Mouse (Mus musculus): Measurements from ENCODE around the gene Cfap74. TPM values are rescaled to one million over a fixed set of nuclear protein-coding genes. Genes with fewer than 3 reads are reported as not detected.
A peak's percentile ranks its signal among the peaks of the same experiment; 100 is the strongest.
"Not testable (repeated sequence)": the region's sequence is repeated elsewhere in the genome, so short reads cannot be mapped to it uniquely, and the experiment has no call there.

The Cfap74 gene
- polyA plus RNA-seq, 1 experiment from 2014 or later, result 9.1 TPM

- DNase-seq (ENCODE audit: low spot score), result no peak
- H3K4me1 ChIP-seq (replicated peaks; ENCODE audit: control insufficient read depth, insufficient read depth, low read length), result no peaks in the 10 kb centered on the region
- H3K36me3 ChIP-seq (ENCODE audit: control insufficient read depth, insufficient read depth, low read length), result no peaks in the 10 kb centered on the region
- no peak overlapping the region for H3K9ac ChIP-seq (ENCODE audit: low read length)
- 83% methylated on average over 18 of the region's 18 CpGs for WGBS
- H3K27ac ChIP-seq (ENCODE audit: low read depth, low read length), result no peak overlapping the region
- H3K27me3 ChIP-seq (ENCODE audit: control insufficient read depth, insufficient read depth, low read length), result no peaks in the 10 kb centered on the region
- H3K4me2 ChIP-seq (ENCODE audit: low read depth, low read length, severe bottlenecking), result peak overlapping the region; percentile 37
- no peak for ATAC-seq (replicated peaks; ENCODE audit: low FRiP score)
- H3K4me3 ChIP-seq (ENCODE audit: low read depth, low read length), result no peak overlapping the region
- no peaks in the 10 kb centered on the region for H3K9me3 ChIP-seq (ENCODE audit: control insufficient read depth, low read length)
Observed at GRCm38 (mm10) chr4:155469590-155470262, 60.7 kb downstream of the Cfap74 start.

DNA sequence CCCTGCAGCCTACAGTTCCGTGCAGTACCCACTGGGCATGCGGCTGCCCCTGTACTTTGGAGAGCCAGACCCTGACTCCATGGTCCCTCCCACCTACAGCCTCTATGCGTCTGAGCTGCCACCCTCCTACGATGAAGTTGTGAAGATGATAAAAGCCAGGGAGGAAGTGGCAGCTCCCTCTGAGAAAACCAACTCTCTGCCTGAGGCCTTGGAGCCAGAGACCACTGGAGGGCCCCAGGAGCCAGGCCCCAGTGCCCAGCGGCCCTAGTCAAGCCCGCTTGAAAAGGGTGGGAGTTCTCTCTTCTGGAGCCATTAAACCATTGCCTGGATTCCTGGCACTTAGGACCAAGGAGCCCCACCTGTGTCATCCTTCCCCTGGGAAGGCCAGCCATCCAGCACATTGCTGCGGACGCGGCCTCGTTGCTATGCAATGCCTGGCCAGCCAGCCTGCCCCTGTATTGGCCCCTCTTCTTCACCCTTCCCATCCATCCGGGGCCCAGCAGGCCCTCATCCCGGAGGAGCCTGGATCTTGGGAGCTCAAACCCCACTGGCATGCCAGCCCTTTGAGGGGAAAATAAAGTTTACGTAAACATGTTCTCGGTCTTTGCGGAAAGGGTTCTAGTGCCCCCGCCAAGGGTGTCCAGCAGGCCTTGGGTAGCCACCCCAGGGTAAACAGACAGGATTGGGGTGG lies 61.4 kb downstream of the Cfap74 start:
- no peak overlapping the region for H3K9ac ChIP-seq (ENCODE audit: low read length)

GRCm38 (mm10) chr4:155470997-155471396 lies 62.0 kb downstream of the Cfap74 start:
- Histone ChIP-seq H3K4me2 (ENCODE audit: low read depth, low read length, severe bottlenecking) (no peak overlapping the region), H3K4me1 (replicated peaks; ENCODE audit: control insufficient read depth, insufficient read depth, low read length) (no peaks in the 10 kb centered on the region)
- no peak for ATAC-seq (replicated peaks; ENCODE audit: low FRiP score)

More for the DNA sequence above, 61.4 kb downstream of the Cfap74 start:
- no peak overlapping the region for H3K4me3 ChIP-seq (ENCODE audit: low read depth, low read length)
- DNase-seq (ENCODE audit: low spot score) (no peak), ATAC-seq (replicated peaks; ENCODE audit: low FRiP score) (no peak)
- no peak overlapping the region for H3K4me2 ChIP-seq (ENCODE audit: low read depth, low read length, severe bottlenecking)
- H3K9me3 ChIP-seq (ENCODE audit: control insufficient read depth, low read length), result no peaks in the 10 kb centered on the region
- H3K36me3 ChIP-seq (ENCODE audit: control insufficient read depth, insufficient read depth, low read length), result no peaks in the 10 kb centered on the region
- no peak overlapping the region for H3K27ac ChIP-seq (ENCODE audit: low read depth, low read length)
- H3K27me3 ChIP-seq (ENCODE audit: control insufficient read depth, insufficient read depth, low read length), result no peaks in the 10 kb centered on the region
- WGBS, result 91% methylated on average over 16 of the region's 16 CpGs
- no peaks in the 10 kb centered on the region for H3K4me1 ChIP-seq (replicated peaks; ENCODE audit: control insufficient read depth, insufficient read depth, low read length)

GRCm38 (mm10) chr4:155471406-155471805 lies 62.4 kb downstream of the Cfap74 start:
- 84% methylated on average over 7 of the region's 7 CpGs for WGBS
- ATAC-seq (replicated peaks; ENCODE audit: low FRiP score) (no peak), DNase-seq (ENCODE audit: low spot score) (no peak)
- Histone ChIP-seq H3K36me3 (ENCODE audit: control insufficient read depth, insufficient read depth, low read length) (no peaks in the 10 kb centered on the region), H3K4me1 (replicated peaks; ENCODE audit: control insufficient read depth, insufficient read depth, low read length) (no peaks in the 10 kb centered on the region), H3K27me3 (ENCODE audit: control insufficient read depth, insufficient read depth, low read length) (no peaks in the 10 kb centered on the region), H3K4me3 (ENCODE audit: low read depth, low read length) (no peak overlapping the region), H3K9me3 (ENCODE audit: control insufficient read depth, low read length) (no peaks in the 10 kb centered on the region), H3K9ac (ENCODE audit: low read length) (no peak overlapping the region), H3K27ac (ENCODE audit: low read depth, low read length) (no peak overlapping the region), H3K4me2 (ENCODE audit: low read depth, low read length, severe bottlenecking) (no peak overlapping the region)

More at GRCm38 (mm10) chr4:155470997-155471396, 62.0 kb downstream of the Cfap74 start:
- no peak overlapping the region for H3K27ac ChIP-seq (ENCODE audit: low read depth, low read length)
- H3K9ac ChIP-seq (ENCODE audit: low read length), result no peak overlapping the region
- WGBS, result 86% methylated on average over 7 of the region's 7 CpGs
- no peaks in the 10 kb centered on the region for H3K36me3 ChIP-seq (ENCODE audit: control insufficient read depth, insufficient read depth, low read length)
- no peaks in the 10 kb centered on the region for H3K27me3 ChIP-seq (ENCODE audit: control insufficient read depth, insufficient read depth, low read length)
- no peak overlapping the region for H3K4me3 ChIP-seq (ENCODE audit: low read depth, low read length)
- DNase-seq (ENCODE audit: low spot score), result no peak
- no peaks in the 10 kb centered on the region for H3K9me3 ChIP-seq (ENCODE audit: control insufficient read depth, low read length)

DNA sequence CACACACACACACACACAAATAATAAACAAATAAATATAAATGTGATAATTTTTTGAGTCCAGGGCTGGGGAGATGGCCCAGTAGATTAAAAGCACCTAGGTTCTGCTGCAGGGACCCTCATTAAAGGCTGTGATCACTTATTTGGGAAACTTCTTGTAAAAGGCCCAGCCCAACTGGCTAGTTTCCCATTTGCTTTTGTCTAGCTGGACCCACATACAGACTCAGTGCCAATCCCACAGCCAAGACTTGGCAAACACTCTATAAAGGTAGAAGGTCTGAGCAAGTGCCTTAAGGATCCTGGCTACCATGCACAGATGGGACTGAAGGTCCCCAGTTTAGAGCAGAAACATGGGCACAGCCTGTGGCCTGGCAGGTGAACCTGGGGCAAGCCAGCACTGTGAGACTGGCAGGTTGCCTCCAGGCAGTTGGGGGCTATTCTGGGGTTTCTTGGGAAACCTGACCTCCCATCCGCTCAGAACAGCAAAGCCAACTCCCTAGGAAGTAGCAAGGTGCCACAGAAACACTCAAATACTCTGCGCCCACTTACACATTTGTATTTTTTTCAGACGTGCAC lies 63.8 kb downstream of the Cfap74 start:
- no peak overlapping the region for H3K9ac ChIP-seq (ENCODE audit: low read length)
- ATAC-seq (replicated peaks; ENCODE audit: low FRiP score), result no peak
- WGBS, result 74% methylated on average over 3 of the region's 3 CpGs
- no peaks in the 10 kb centered on the region for H3K36me3 ChIP-seq (ENCODE audit: control insufficient read depth, insufficient read depth, low read length)
- DNase-seq (ENCODE audit: low spot score), result no peak
- H3K27me3 ChIP-seq (ENCODE audit: control insufficient read depth, insufficient read depth, low read length), result no peaks in the 10 kb centered on the region
- H3K4me3 ChIP-seq (ENCODE audit: low read depth, low read length), result no peak overlapping the region
- H3K4me2 ChIP-seq (ENCODE audit: low read depth, low read length, severe bottlenecking), result no peak overlapping the region
- H3K4me1 ChIP-seq (replicated peaks; ENCODE audit: control insufficient read depth, insufficient read depth, low read length), result no peaks in the 10 kb centered on the region
- H3K9me3 ChIP-seq (ENCODE audit: control insufficient read depth, low read length), result no peaks in the 10 kb centered on the region
- no peak overlapping the region for H3K27ac ChIP-seq (ENCODE audit: low read depth, low read length)

GRCm38 (mm10) chr4:155473319-155473718 lies 64.3 kb downstream of the Cfap74 start:
- Histone ChIP-seq H3K4me1 (replicated peaks; ENCODE audit: control insufficient read depth, insufficient read depth, low read length) (no peaks in the 10 kb centered on the region), H3K27me3 (ENCODE audit: control insufficient read depth, insufficient read depth, low read length) (no peaks in the 10 kb centered on the region), H3K9me3 (ENCODE audit: control insufficient read depth, low read length) (no peaks in the 10 kb centered on the region), H3K27ac (ENCODE audit: low read depth, low read length) (no peak overlapping the region), H3K4me2 (ENCODE audit: low read depth, low read length, severe bottlenecking) (no peak overlapping the region), H3K9ac (ENCODE audit: low read length) (no peak overlapping the region), H3K36me3 (ENCODE audit: control insufficient read depth, insufficient read depth, low read length) (no peaks in the 10 kb centered on the region), H3K4me3 (ENCODE audit: low read depth, low read length) (no peak overlapping the region)
- WGBS, result 79% methylated on average over 5 of the region's 5 CpGs
- no peak for ATAC-seq (replicated peaks; ENCODE audit: low FRiP score)
- DNase-seq (ENCODE audit: low spot score), result no peak

GRCm38 (mm10) chr4:155473796-155474195 lies 64.8 kb downstream of the Cfap74 start:
- DNase-seq (ENCODE audit: low spot score); H3K36me3 ChIP-seq (ENCODE audit: control insufficient read depth, insufficient read depth, low read length); H3K4me3 ChIP-seq (ENCODE audit: low read depth, low read length); H3K9ac ChIP-seq (ENCODE audit: low read length); ATAC-seq (replicated peaks; ENCODE audit: low FRiP score); H3K4me2 ChIP-seq (ENCODE audit: low read depth, low read length, severe bottlenecking); H3K4me1 ChIP-seq (replicated peaks; ENCODE audit: control insufficient read depth, insufficient read depth, low read length); H3K9me3 ChIP-seq (ENCODE audit: control insufficient read depth, low read length); H3K27ac ChIP-seq (ENCODE audit: low read depth, low read length); H3K27me3 ChIP-seq (ENCODE audit: control insufficient read depth, insufficient read depth, low read length): not testable (repeated sequence)
- WGBS, result 67% methylated on average over 2 of the region's 2 CpGs

DNA sequence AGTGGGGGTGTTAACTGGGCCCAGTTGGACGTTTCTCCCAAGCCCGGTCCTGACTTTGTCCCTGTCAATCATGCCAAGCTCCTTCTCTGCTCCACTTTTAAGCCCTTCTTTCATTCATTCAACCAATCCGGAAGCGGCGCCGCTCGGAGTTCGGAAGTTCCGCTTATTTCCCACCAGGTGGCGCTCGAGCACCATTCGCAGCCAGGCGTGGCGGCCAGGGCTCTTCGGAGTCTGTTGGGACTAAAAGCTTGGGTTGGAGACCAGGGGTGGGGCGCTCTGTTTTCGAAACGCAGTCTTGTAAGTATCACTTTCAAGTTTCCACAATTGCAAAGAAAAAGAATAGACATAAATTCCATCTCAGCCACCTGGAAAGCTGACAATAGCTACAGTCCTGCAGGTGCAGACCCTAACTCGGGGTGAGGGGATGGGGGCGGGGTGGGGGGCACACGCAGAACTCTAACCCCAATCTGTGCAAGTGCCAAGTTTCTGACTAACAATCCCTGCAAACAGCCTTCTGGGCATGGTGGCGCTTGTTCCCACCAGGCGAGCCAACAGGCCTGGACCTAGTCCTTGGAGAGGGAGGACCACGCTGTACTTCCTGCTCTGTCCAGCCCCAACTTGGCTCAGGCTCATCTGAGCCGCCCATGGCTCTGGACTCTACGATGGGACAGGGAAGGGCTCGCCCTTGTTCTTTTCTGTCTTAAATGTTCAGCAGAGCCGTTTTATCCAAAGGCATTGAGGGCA lies 72.6 kb downstream of the Cfap74 start:
- Histone ChIP-seq H3K4me1 (replicated peaks; ENCODE audit: control insufficient read depth, insufficient read depth, low read length) (no peaks in the 10 kb centered on the region), H3K36me3 (ENCODE audit: control insufficient read depth, insufficient read depth, low read length) (no peaks in the 10 kb centered on the region), H3K27ac (ENCODE audit: low read depth, low read length) (no peak overlapping the region), H3K9me3 (ENCODE audit: control insufficient read depth, low read length) (no peaks in the 10 kb centered on the region), H3K4me2 (ENCODE audit: low read depth, low read length, severe bottlenecking) (peak overlapping the region; percentile 28; the same call in 1 of the 2 replicates), H3K9ac (ENCODE audit: low read length) (no peak overlapping the region), H3K4me3 (ENCODE audit: low read depth, low read length) (no peak overlapping the region), H3K27me3 (ENCODE audit: control insufficient read depth, insufficient read depth, low read length) (no peaks in the 10 kb centered on the region)
- ATAC-seq (replicated peaks; ENCODE audit: low FRiP score), result peak; percentile 55; the same call in 1 of the 2 replicates
- DNase-seq (ENCODE audit: low spot score), result peak; percentile 93
- WGBS, result 23% methylated on average over 28 of the region's 28 CpGs
